Mouse (Mus musculus) heart, adult 2 months (tissue): ENCODE measurements at regions not wholly inside any gene's neighbourhood (a gene's known extent, or its start where the extent isn't known, plus 50 kb on each side); places are given as distances from the start of the nearest gene placed in this dataset.

Experiments used
- CTCF ChIP-seq: fragments of 200-600 bp; IDR thresholded peaks from 2 replicates; pipeline ENCODE4 v1.8.1; 2022; ENCODE audit warnings: antibody characterized with exemption, mild to moderate bottlenecking, moderate library complexity
- EP300 ChIP-seq: fragments of 200-500 bp; IDR thresholded peaks from 2 replicates; pipeline ENCODE4 v1.6.1; 2011; ENCODE audit warnings: low read depth, low read length, control low read depth; ENCODE audit not compliant: insufficient read depth

DNA sequence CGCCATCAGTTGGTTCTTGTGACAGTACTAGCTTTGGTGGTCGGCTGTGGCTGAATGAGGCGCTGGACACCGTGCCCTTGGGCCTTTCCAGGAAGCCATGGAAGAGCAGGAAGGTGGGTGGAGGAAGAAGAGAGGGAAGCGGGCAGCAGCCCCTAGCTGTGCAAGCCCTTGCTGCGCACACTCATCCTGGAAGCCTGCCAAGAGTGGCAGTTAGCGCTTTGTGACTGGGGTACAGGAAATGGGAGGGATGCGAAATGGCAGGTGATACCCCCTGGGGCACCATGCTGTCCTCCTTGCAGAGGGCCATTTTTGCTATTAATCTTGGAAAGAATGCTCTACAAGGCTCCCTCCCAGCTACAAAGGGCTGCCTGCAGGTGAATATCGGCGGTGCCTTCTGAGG is 133.2 kb downstream of the Tex29 start:
- no peak for TF ChIP-seq CTCF
- TF ChIP-seq EP300 = no peak
